Mouse (Mus musculus) left cerebral cortex, adult 11 months (tissue): ENCODE results near the gene Pmel.
"Not testable (repeated sequence)": the region's sequence is repeated elsewhere in the genome, so short reads cannot be mapped to it uniquely, and the experiment has no call there.

ENCODE experiments used
- DNase-seq: peaks from one replicate; pipeline ENCODE4 v3.0.0; 2022; ENCODE audit warnings: low spot score

Gene Pmel

GRCm38 (mm10) chr10:128702328-128703007 lies 1.5 kb upstream of the Pmel start:
- no peak for DNase-seq

GRCm38 (mm10) chr10:128704491-128705316 lies 709 bp downstream of the Pmel start, which contains the start of gene Cdk2:
Cdk2 (minus strand) TSS chr10:128705031.
- peak; percentile 74 for DNase-seq

GRCm38 (mm10) chr10:128705317-128705693 lies 1.3 kb downstream of the Pmel start:
- no peak for DNase-seq

- DNase-seq = not testable (repeated sequence)
Observed at GRCm38 (mm10) chr10:128711318-128711717, 7.3 kb downstream of the Pmel start.

GRCm38 (mm10) chr10:128715559-128716537 lies 11.9 kb downstream of the Pmel start:
- DNase-seq = no peak

GRCm38 (mm10) chr10:128725466-128725865 lies 21.5 kb downstream of the Pmel start:
- not testable (repeated sequence) for DNase-seq

GRCm38 (mm10) chr10:128728059-128728458 lies 24.1 kb downstream of the Pmel start:
- no peak for DNase-seq

GRCm38 (mm10) chr10:128731002-128731433 lies 27.0 kb downstream of the Pmel start:
- no peak for DNase-seq

GRCm38 (mm10) chr10:128731992-128732391 lies 28.0 kb downstream of the Pmel start:
- DNase-seq = no peak

- DNase-seq = no peak
Observed at GRCm38 (mm10) chr10:128737435-128737834, 33.4 kb downstream of the Pmel start.

GRCm38 (mm10) chr10:128740296-128740695 lies 36.3 kb downstream of the Pmel start:
- DNase-seq = no peak

- no peak for DNase-seq
Observed at GRCm38 (mm10) chr10:128742616-128743015, 38.6 kb downstream of the Pmel start.

GRCm38 (mm10) chr10:128743235-128743634 lies 39.2 kb downstream of the Pmel start:
- DNase-seq = no peak

- DNase-seq = no peak
Observed at GRCm38 (mm10) chr10:128743791-128744191, 39.8 kb downstream of the Pmel start.

- DNase-seq = no peak
Observed at GRCm38 (mm10) chr10:128744211-128744610, 40.2 kb downstream of the Pmel start.

GRCm38 (mm10) chr10:128744680-128745601 lies 40.9 kb downstream of the Pmel start, which contains the start of gene Dgka:
Dgka (minus strand) TSS chr10:128744855.
- DNase-seq = no peak

GRCm38 (mm10) chr10:128745946-128746613 lies 42.1 kb downstream of the Pmel start:
- DNase-seq = no peak

- DNase-seq = no peak
Observed at GRCm38 (mm10) chr10:128746972-128747645, 43.1 kb downstream of the Pmel start.

- peak; percentile 19 for DNase-seq
Observed at GRCm38 (mm10) chr10:128747646-128748251, 43.8 kb downstream of the Pmel start, which contains the start of gene Pym1. Pym1 (plus strand) TSS chr10:128747889.
